Mouse (Mus musculus) ovary, adult 2 months (tissue): ENCODE results near the gene A630076J17Rik. TPM values are rescaled to one million over a fixed set of nuclear protein-coding genes. Genes with fewer than 3 reads are reported as not detected.

Experiments
- polyA plus RNA-seq: library from polyadenylated mRNA; depleted of rRNA; stranded (reverse); fragments of >200 nt; gene quantifications from 2 replicates; pipeline ENCODE4 v1.2.3, GENCODE M21; 2012; rRNA removed

The A630076J17Rik gene
- polyA plus RNA-seq: not detected in 2 replicates

GRCm38 (mm10) chr3:107230527-107230926 is at the start of gene A630076J17Rik:
Gene A630076J17Rik (plus strand): TSS chr3:107230614.

GRCm38 (mm10) chr3:107182756-107183155 is 47.7 kb upstream of the A630076J17Rik start, which contains the start of gene Kcna10:
Gene Kcna10 (plus strand): TSS chr3:107183056.

DNA sequence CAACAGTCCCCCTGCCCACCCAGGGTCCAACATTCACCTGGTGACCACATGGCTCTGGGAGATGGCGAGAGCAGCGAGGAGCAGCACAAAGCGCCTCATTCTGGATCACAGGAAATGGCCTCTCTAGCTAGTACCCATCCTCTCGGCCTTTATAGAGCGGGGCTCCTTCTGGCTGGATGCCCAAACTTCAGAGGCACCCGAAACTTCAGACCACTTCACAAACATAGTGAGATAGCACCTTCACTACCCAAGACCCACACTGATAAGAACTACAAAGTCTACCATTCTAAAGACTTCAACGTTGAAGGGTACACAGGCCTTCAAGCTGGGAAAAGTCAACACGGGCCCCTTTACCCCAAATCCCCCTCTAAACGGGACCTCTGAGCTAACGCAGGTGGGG is 8.8 kb upstream of the A630076J17Rik start, which contains the start of gene Cym:
Gene Cym (minus strand): TSS at position 125 of the 400 bp plus-strand sequence.

GRCm38 (mm10) chr3:107239607-107240006 is 9.2 kb downstream of the A630076J17Rik start, which contains the start of gene Prok1:
Gene Prok1 (minus strand): TSS chr3:107239707.

GRCm38 (mm10) chr3:107278479-107279269 is 48.3 kb downstream of the A630076J17Rik start, which contains the start of gene Lamtor5:
Gene Lamtor5 (plus strand): TSS chr3:107278858.

Other genes starting within 250 kb of the A630076J17Rik start
- 1.3 and 1.4 TPM in 2 replicates for gene Kcna3, start 194.4 kb upstream of the A630076J17Rik start, polyA plus RNA-seq
- gene Kcna2, start 129.5 kb upstream of the A630076J17Rik start, polyA plus RNA-seq: 0.63 and 1.1 TPM in 2 replicates
- not detected in 2 replicates for gene Kcna10, start 47.6 kb upstream of the A630076J17Rik start, polyA plus RNA-seq
- gene Cym, start 8.9 kb upstream of the A630076J17Rik start, polyA plus RNA-seq: not detected in 2 replicates
- 0.06 and 0.10 TPM in 2 replicates for gene Prok1, start 9.1 kb downstream of the A630076J17Rik start, polyA plus RNA-seq
- 75.0 and 92.6 TPM in 2 replicates for gene Lamtor5, start 48.2 kb downstream of the A630076J17Rik start, polyA plus RNA-seq
- 0.64 and 0.75 TPM in 2 replicates for gene Slc16a4, start 60.6 kb downstream of the A630076J17Rik start, polyA plus RNA-seq
- 9.0 and 10.6 TPM in 2 replicates for gene Rbm15, start 103.1 kb downstream of the A630076J17Rik start, polyA plus RNA-seq
- gene Kcnc4, start 228.9 kb downstream of the A630076J17Rik start, polyA plus RNA-seq: 0.91 and 0.97 TPM in 2 replicates